Mouse (Mus musculus) adrenal gland, adult 10 weeks (tissue): ENCODE results near the gene Defa26. TPM values are rescaled to one million over a fixed set of nuclear protein-coding genes. Genes with fewer than 3 reads are reported as not detected.

Source experiments
- polyA plus RNA-seq: library from polyadenylated mRNA; stranded (reverse); fragments of 350-450 nt; fragmentation: Illumina TruSeq; extraction: RNeasy Lipid Tissue Mini Kit (QIAGEN cat#74804); gene quantifications from one replicate; pipeline ENCODE4 v1.2.3, GENCODE M21; 2014; ENCODE audit warnings: low read depth, low replicate concordance

Gene Defa26
- not detected for polyA plus RNA-seq

DNA sequence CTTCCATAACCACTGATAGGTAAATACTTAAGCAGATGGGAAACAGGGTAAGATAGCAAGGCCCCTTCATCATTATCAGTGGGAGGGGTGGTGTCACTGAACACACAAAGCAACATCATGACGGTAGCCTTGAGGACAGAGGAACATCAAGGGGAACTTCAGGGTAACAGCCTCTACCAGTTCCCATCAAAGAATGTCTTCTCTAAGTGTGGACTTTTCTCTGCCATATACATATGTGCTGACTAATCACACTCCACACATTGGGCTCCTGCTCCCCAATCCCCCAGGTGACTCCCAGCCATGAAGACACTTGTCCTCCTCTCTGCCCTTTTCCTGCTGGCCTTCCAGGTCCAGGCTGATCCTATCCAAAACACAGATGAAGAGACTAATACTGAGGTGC, at the start of gene Defa26:
Gene Defa26 (plus strand): TSS at position 301 of the 400 bp plus-strand sequence.

GRCm38 (mm10) chr8:21582706-21583105, 35.3 kb upstream of the Defa26 start, which contains the start of gene Defa28:
Defa28 (plus strand) TSS chr8:21583006.

DNA sequence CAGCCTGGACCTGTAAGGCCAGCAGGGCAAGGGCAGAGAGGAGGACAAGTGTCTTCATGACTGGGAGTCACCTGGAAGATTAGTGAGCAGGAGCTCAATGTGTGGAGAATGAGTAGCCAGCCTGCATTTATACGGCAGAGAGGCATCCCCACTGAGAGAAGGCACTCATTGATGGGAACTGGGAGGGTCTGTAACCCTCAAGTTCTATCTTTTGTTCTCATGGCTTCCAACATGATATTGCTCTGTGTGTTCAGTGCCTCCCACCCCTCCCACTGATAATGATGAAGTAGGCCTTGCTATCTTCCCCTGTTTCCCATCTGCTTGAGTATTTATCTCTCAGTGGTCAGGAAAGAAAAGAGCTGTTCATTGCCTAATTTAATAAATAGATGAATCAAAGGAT, 23.6 kb upstream of the Defa26 start, which contains the start of gene Gm7861:
Gene Gm7861 (minus strand): TSS at position 101 of the 400 bp plus-strand sequence.

DNA sequence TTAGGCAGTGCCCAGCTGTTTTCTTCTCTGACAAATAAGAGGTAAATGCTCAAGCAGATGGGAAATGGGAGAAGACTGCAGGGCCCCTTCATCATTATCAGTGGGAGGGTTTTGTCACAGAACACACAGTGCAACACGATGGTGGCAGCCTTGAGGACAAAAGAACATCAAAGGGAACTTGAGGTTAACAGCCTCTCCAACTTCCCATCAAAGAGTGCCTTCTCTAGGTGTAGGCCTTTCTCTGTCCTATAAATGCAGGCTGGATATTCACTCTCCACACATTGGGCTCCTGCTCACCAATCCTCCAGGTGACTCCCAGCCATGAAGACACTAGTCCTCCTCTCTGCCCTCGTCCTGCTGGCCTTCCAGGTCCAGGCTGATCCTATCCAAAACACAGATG, 37.5 kb downstream of the Defa26 start, which contains the start of gene Defa17:
Gene Defa17 (plus strand): TSS at position 301 of the 400 bp plus-strand sequence.

DNA sequence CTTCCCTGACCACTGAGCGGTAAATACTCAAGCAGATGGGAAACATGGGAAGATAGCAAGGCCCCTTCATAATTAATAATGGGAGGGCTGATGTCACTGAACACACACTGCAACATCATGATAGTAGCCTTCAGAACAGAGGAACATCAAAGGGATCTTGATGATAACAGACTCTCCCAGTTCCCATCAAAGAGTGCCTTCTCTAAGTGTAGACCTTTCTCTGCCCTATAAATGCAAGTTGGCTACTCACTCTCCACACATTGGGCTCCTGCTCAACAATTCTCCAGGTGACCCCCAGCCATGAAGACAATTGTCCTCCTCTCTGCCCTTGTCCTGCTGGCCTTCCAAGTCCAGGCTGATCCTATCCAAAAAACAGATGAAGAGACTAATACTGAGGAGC, 47.5 kb downstream of the Defa26 start, which contains the start of gene Defa34:
Gene Defa34 (plus strand): TSS at position 301 of the 400 bp plus-strand sequence.

Other genes with a start within 250 kb of the Defa26 start
- not detected for gene Defa2, start 239.7 kb upstream of the Defa26 start, polyA plus RNA-seq
- gene Defa33, start 226.4 kb upstream of the Defa26 start, polyA plus RNA-seq = not detected
- gene Defa36, start 190.8 kb upstream of the Defa26 start, polyA plus RNA-seq = not detected
- not detected for gene Gm7849, start 161.6 kb upstream of the Defa26 start, polyA plus RNA-seq
- gene Defa20, start 108.9 kb upstream of the Defa26 start, polyA plus RNA-seq = not detected
- not detected for gene Defa32, start 89.2 kb upstream of the Defa26 start, polyA plus RNA-seq
- not detected for gene Defa37, start 52.8 kb upstream of the Defa26 start, polyA plus RNA-seq
- not detected for gene Defa28, start 35.2 kb upstream of the Defa26 start, polyA plus RNA-seq
- gene Gm7861, start 23.7 kb upstream of the Defa26 start, polyA plus RNA-seq = not detected
- not detected for gene Defa17, start 37.6 kb downstream of the Defa26 start, polyA plus RNA-seq
- gene Defa34, start 47.6 kb downstream of the Defa26 start, polyA plus RNA-seq = not detected
- gene AY761184, start 85.5 kb downstream of the Defa26 start, polyA plus RNA-seq = not detected
- gene Defa24, start 116.3 kb downstream of the Defa26 start, polyA plus RNA-seq = not detected
- gene Defb50, start 205.4 kb downstream of the Defa26 start, polyA plus RNA-seq = not detected
- not detected for gene Defb2, start 221.7 kb downstream of the Defa26 start, polyA plus RNA-seq
- not detected for gene Defb10, start 240.7 kb downstream of the Defa26 start, polyA plus RNA-seq